Mouse (Mus musculus) heart, embryonic 15.5 days (tissue): ENCODE results near the gene Ythdf2. TPM values are rescaled to one million over a fixed set of nuclear protein-coding genes. Genes with fewer than 3 reads are reported as not detected.
"Not testable (repeated sequence)": the region's sequence is repeated elsewhere in the genome, so short reads cannot be mapped to it uniquely, and the experiment has no call there.

Experiments used
- ATAC-seq: fragments of 200-750 bp; cut with Nextera tagmentation; replicated peaks from 2 replicates; pipeline ENCODE4 v1.8.0; 2017; ENCODE audit warnings: low read depth, moderate TSS enrichment; ENCODE audit not compliant: insufficient number of reproducible peaks, insufficient read depth, low FRiP score
- H3K27ac ChIP-seq: fragments of 300-500 bp; sonication (generic); 2 replicates; pipeline ENCODE4 v1.5.1; 2015; ENCODE audit warnings: mild to moderate bottlenecking, inconsistent platforms
- H3K27me3 ChIP-seq: fragments of 300-500 bp; sonication (generic); 2 replicates; pipeline ENCODE4 v1.6.1; 2015; ENCODE audit warnings: inconsistent platforms
- H3K36me3 ChIP-seq: fragments of 300-500 bp; sonication (generic); 2 replicates; pipeline ENCODE4 v1.6.1; 2015; ENCODE audit warnings: mild to moderate bottlenecking, inconsistent platforms
- H3K4me1 ChIP-seq: fragments of 300-500 bp; sonication (generic); replicated peaks from 2 replicates; pipeline ENCODE4 v1.6.1; 2015; ENCODE audit warnings: inconsistent platforms
- H3K4me2 ChIP-seq: fragments of 300-500 bp; sonication (generic); 2 replicates; pipeline ENCODE4 v1.6.1; 2015; ENCODE audit warnings: inconsistent platforms, mild to moderate bottlenecking, moderate library complexity
- H3K4me3 ChIP-seq: fragments of 300-500 bp; sonication (generic); 2 replicates; pipeline ENCODE4 v1.5.1; 2015; ENCODE audit warnings: mild to moderate bottlenecking, inconsistent platforms
- H3K9ac ChIP-seq: fragments of 300-500 bp; sonication (generic); 2 replicates; pipeline ENCODE4 v1.6.1; 2015; ENCODE audit warnings: mild to moderate bottlenecking, inconsistent platforms
- H3K9me3 ChIP-seq: fragments of 300-500 bp; sonication (generic); replicated peaks from 2 replicates; pipeline ENCODE4 v1.6.1; 2016; ENCODE audit warnings: inconsistent platforms
- WGBS: fragments of 180-500 bp; shearing (Covaris S2); methylation state at CpG from one replicate; pipeline ENCODE4 v1.1.7; 2015; ENCODE audit warnings: mixed read lengths; 5-methylcytosine and 5-hydroxymethylcytosine counted together
- polyA plus RNA-seq: library from polyadenylated mRNA; unstranded; fragments of >200 nt; fragmentation: Nextera tagmentation; extraction: Ambion mirVana; gene quantifications from 2 replicates; pipeline ENCODE4 v1.2.1, GENCODE M21; 2015

The Ythdf2 gene
- polyA plus RNA-seq, 1 experiment from 2014 or later: 57.8 TPM

DNA sequence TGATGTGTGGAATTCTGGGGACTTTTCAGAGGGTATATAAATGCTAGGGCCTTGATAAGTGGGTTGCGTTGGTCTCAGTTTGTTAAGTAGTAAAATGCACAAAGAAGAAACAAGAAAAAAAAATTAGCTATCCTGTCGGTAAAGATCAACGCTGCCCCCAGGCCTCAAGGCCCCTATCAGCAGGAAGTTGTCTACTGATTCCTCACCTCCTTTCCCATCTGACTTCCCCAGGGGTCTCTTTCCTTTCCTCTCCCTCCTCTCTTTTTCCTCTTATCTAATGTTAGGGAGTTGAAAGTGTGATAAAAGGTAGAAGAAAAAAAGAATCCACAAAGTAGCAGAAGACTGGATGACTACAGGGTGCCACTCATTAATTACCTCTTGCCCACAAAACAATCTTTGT lies 28.3 kb upstream of the Ythdf2 start:
- ATAC-seq: no peak
- no peaks in the 10 kb centered on the region for H3K9me3 ChIP-seq
- no peaks in the 10 kb centered on the region for H3K27me3 ChIP-seq
- 58% methylated on average over 3 of the region's 3 CpGs for WGBS
- H3K4me3 ChIP-seq: no peak overlapping the region
- no peak overlapping the region for H3K9ac ChIP-seq
- no peaks in the 10 kb centered on the region for H3K4me1 ChIP-seq
- H3K27ac ChIP-seq: no peak overlapping the region
- H3K36me3 ChIP-seq: peaks cover 71% of the 10 kb centered on the region
- no peak overlapping the region for H3K4me2 ChIP-seq

DNA sequence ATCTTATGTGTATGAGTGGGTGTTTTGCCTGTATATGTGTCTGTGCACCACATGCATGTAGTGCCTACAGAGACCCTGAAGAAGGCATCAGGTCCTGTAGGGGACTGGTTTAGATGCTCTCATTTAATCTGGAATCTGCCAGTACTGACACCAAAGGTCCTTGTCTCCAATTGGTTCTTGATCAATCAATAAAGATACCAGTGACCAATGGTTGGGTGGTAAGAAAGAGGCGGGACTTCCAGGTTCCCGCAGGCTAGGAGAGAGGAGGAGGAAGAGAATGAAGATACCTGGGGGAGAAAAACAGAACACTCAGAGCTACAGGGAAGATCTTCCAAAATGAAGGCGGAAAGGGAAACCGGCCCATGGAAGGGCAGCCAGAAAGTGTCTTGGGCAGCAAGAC lies 26.3 kb upstream of the Ythdf2 start:
- Histone ChIP-seq H3K4me3 (no peak overlapping the region), H3K9ac (no peak overlapping the region), H3K27me3 (no peaks in the 10 kb centered on the region), H3K9me3 (no peaks in the 10 kb centered on the region), H3K27ac (no peak overlapping the region), H3K36me3 (peaks cover 81% of the 10 kb centered on the region), H3K4me2 (no peak overlapping the region), H3K4me1 (no peaks in the 10 kb centered on the region)
- ATAC-seq: no peak
- 91% methylated on average over 4 of the region's 4 CpGs for WGBS

DNA sequence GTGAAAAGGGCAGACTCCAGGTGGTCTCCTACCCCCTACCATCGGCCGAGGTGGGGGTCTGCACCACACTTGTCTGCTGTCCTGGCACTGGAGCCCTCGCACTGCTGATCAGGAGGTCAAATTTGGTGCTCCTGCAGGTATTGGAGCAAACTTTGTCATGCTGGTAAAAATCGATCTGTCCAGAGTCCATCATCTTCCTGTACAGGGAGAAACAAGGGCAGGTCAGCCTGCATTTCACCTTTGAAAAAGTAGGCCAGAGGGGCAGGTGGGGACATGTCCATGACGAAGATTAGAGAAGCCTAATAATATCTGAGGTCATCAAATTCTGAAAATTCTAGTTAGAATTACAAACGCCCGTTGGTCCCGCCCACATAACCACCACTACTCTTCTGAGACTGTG lies 22.6 kb upstream of the Ythdf2 start:
- Histone ChIP-seq H3K9ac (no peak overlapping the region), H3K27ac (no peak overlapping the region), H3K4me2 (no peak overlapping the region), H3K4me3 (no peak overlapping the region), H3K9me3 (no peaks in the 10 kb centered on the region), H3K4me1 (no peaks in the 10 kb centered on the region), H3K27me3 (no peaks in the 10 kb centered on the region), H3K36me3 (peaks cover 82% of the 10 kb centered on the region)
- 87% methylated on average over 8 of the region's 8 CpGs for WGBS
- no peak for ATAC-seq

DNA sequence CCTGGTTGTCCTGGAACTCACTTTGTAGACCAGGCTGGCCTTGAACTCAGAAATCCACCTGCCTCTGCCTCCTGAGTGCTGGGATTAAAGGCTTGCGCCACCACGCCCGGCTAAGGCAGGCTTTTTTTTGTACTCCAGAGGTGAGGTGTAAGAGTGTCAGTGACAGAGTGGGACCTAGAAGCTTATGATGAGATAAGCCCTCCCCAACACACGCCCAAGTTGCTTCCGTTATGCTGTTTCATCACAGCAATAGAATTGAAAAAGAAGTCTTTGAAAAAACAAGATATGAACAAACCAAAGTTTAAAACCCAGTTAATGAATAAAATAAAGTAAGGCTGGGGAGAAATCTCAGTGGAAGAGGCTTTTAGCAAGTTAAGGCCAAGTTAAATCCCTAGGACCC lies 18.3 kb upstream of the Ythdf2 start:
- Histone ChIP-seq H3K4me3 (no peak overlapping the region), H3K27me3 (no peaks in the 10 kb centered on the region), H3K4me2 (no peak overlapping the region), H3K9ac (no peak overlapping the region), H3K4me1 (no peaks in the 10 kb centered on the region), H3K36me3 (peaks cover 89% of the 10 kb centered on the region), H3K9me3 (no peaks in the 10 kb centered on the region), H3K27ac (no peak overlapping the region)
- 90% methylated on average over 5 of the region's 5 CpGs for WGBS
- no peak for ATAC-seq

DNA sequence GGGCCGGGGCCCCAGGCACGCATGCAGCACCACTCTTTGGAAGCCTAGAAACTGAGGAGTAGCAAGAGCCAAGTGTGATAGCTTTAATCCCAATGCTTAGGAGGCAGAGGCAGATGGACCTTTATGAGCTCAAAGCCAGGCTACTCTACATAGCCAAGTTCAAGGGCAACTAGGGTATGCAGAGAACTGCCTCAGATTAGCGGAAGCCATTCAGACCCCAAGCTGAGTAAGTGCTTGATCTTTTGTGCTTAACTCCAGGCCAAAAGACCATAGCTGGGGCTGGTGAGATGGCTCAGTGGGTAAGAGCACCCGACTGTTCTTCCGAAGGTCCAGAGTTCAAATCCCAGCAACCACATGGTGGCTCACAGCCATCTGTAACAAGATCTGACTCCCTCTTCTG lies 9.9 kb upstream of the Ythdf2 start:
- WGBS: 94% methylated on average over 5 of the region's 5 CpGs

DNA sequence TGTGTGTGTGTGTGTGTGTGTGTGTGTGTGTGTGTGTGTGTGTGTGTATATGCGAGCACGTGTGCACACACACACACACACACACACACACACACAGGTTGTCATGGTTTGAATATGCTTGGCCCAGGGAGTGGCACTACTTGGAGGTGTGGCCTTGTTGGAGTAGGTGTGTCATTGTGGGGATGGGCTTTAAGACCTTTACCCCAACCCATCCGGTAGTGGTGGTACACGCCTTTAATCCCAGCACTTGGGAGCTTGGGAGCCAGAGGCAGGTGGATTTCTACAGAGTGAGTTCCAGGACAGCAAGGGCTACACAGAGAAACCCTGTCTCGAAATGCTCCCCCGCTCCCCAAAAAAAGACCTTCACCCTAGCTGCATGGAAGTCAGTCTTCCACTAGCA lies 6.3 kb upstream of the Ythdf2 start:
- not testable (repeated sequence) for H3K27ac ChIP-seq
- whole genome bisulfite sequencing: 87% methylated on average over 6 of the region's 6 CpGs

More for the DNA sequence above, 9.9 kb upstream of the Ythdf2 start:
- ATAC-seq, H3K9ac ChIP-seq, H3K27ac ChIP-seq, H3K4me1 ChIP-seq, H3K27me3 ChIP-seq, H3K4me3 ChIP-seq, H3K9me3 ChIP-seq, H3K4me2 ChIP-seq: not testable (repeated sequence)
- H3K36me3 ChIP-seq: peaks cover 24% of the 10 kb centered on the region

DNA sequence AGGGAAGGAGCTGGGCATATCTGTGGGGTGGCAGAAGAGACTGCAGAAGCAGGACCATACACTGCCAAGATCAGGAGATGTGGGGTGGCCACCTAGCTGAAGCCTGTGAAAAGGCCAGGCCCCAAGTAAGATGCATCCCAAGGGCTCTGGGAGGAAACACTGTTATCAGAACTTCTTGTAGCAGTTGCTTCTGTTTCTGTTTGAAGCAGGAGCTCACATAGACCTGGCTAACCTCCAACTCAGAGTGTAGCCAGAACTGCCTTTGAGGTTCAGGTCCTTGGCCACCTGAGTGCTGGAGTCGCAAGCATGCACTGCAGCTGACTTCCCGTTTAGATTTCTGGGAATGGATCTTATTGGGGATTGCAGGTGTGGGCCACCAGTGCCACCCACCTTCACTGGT lies 5.7 kb upstream of the Ythdf2 start:
- peaks cover 3% of the 10 kb centered on the region; the same call in 1 of the 2 replicates for H3K36me3 ChIP-seq
- no peak overlapping the region for H3K4me2 ChIP-seq
- no peaks in the 10 kb centered on the region for H3K9me3 ChIP-seq
- H3K9ac ChIP-seq: no peak overlapping the region
- H3K27me3 ChIP-seq: no peaks in the 10 kb centered on the region
- H3K4me1 ChIP-seq: peaks cover 5% of the 10 kb centered on the region
- no peak overlapping the region for H3K27ac ChIP-seq
- no peak overlapping the region for H3K4me3 ChIP-seq
- no peak for ATAC-seq
- WGBS: 57% methylated on average over 2 of the region's 2 CpGs

More for the DNA sequence above, 6.3 kb upstream of the Ythdf2 start:
- not testable (repeated sequence) for H3K36me3 ChIP-seq, H3K9ac ChIP-seq, ATAC-seq, H3K4me1 ChIP-seq, H3K4me3 ChIP-seq, H3K9me3 ChIP-seq, H3K4me2 ChIP-seq, H3K27me3 ChIP-seq

DNA sequence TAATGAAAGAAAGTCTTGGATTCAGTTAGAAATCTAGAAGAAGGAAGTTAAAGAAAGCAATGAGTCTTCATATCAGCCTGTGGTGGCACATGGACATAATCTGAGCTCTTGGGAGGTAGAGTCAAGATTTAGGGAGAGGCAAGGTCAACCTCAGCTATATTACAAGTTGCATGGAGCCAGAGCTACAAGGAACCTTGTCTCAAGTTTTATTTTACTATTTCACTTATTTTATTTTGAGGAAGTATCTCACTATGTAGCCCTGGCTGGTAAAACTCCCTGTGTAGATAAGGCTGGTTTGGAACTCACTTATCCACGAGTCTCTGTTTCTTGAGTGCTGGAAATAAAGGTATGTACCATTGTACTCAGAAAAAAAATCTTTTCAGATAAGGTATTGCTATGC lies 4.5 kb upstream of the Ythdf2 start:
- Histone ChIP-seq H3K27ac (no peak overlapping the region), H3K27me3 (no peaks in the 10 kb centered on the region), H3K4me3 (no peak overlapping the region), H3K36me3 (no peaks in the 10 kb centered on the region), H3K4me1 (peaks cover 8% of the 10 kb centered on the region), H3K9me3 (no peaks in the 10 kb centered on the region), H3K4me2 (no peak overlapping the region), H3K9ac (no peak overlapping the region)
- 28% methylated on average over 1 of the region's 1 CpGs for WGBS
- ATAC-seq: no peak

DNA sequence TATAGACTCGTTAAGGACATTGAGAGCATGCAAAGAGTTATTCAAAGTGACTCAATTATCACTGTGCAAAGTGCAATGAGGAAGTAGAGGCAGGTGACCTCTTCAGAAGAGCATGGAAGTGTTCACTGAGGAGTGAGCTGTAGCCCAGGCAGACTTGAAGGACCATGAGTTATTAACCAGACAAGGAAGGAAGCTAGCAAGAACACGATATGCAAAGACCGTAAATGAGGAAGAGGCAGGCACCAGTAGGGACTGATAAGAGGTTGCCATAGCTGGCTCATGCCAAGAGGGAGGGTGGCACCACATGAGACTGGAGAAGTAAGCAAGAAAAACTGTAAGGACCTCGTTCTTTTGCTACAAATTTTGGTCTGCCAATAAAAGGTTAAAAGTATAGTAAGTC lies 2.7 kb upstream of the Ythdf2 start:
- no peak overlapping the region for H3K27ac ChIP-seq
- 51% methylated on average over 4 of the region's 4 CpGs for WGBS
- H3K4me2 ChIP-seq: no peak overlapping the region
- H3K4me3 ChIP-seq: no peak overlapping the region
- no peak overlapping the region for H3K9ac ChIP-seq
- H3K9me3 ChIP-seq: no peaks in the 10 kb centered on the region
- no peak for ATAC-seq
- H3K4me1 ChIP-seq: peaks cover 18% of the 10 kb centered on the region
- no peaks in the 10 kb centered on the region for H3K36me3 ChIP-seq
- H3K27me3 ChIP-seq: no peaks in the 10 kb centered on the region

DNA sequence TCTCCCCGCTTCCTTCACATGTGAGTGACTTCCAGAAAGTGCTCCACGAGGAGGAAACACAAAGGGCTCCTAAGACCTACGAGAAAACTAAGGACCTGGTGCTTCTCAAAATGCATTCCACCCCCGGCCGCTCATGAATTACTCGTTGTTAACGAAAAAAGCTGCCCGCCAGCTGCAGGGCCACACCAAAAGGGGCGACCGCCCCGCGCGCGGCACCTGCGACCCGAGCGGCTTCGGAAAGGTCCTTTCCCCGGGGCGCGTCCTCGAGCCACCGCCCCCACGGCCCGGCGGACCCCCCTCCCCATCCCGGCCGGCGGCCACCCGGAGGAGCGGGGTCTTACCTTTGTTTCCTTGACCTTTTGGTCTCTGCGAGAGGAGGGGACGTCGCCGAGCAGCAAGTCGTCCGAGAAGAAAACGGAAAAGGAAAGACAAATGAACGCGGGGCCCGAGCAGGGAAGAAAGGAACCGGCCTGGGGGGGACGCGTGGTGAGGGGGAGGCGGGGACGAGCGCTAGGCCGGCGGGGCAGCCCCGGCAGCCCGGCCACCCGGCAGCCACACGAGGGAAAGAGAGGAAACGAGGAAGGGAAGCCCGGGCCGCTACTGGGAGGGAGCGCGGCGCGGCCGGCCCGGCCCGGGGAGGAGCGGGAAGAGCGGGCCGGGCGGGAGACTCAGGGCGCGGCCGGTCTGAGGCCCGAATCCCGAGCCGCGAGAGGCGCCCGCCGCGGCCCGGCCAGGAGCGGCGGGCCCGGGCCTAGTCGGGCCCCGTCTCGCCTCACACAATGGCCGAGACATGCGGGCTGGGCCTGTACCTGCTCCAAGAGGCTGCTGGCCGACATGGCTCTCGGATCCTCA lies 786 bp downstream of the Ythdf2 start:
- Histone ChIP-seq H3K36me3 (peaks cover 23% of the 10 kb centered on the region), H3K4me1 (peaks cover 22% of the 10 kb centered on the region), H3K9ac (peak overlapping the region; percentile 94), H3K27me3 (no peaks in the 10 kb centered on the region), H3K4me2 (peak overlapping the region; percentile 81), H3K27ac (peak overlapping the region; percentile 90), H3K9me3 (no peaks in the 10 kb centered on the region), H3K4me3 (peak overlapping the region; percentile 77)
- WGBS: under 1% methylated on average over 83 of the region's 89 CpGs
- peak; percentile 69 for ATAC-seq

DNA sequence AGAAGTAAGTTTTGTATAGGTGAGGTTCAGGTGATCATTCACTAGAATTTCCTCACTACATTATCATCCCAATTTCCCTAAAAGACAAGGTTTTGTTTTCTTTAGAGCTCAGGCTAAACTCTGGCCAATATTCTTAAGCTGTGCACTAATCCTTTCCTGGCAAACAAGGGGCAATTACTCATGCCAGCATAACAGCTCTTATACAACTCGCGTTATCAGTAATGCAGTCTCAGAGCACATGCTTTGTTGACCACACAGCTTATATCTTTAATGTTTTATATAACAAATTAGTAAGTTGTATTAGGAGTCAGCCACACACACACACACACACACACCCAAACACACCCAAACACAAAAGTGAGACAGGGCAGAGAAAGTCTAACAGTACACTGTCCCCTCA lies 1.8 kb downstream of the Ythdf2 start:
- peak overlapping the region; percentile 90; the same call in 1 of the 2 replicates for H3K27ac ChIP-seq
- no peak for ATAC-seq
- peak overlapping the region; percentile 94 for H3K9ac ChIP-seq
- H3K36me3 ChIP-seq: peaks cover 33% of the 10 kb centered on the region
- H3K4me1 ChIP-seq: peaks cover 22% of the 10 kb centered on the region
- no peaks in the 10 kb centered on the region for H3K9me3 ChIP-seq
- H3K4me3 ChIP-seq: peak overlapping the region; percentile 77
- WGBS: 29% methylated on average over 2 of the region's 2 CpGs
- no peaks in the 10 kb centered on the region for H3K27me3 ChIP-seq
- peak overlapping the region; percentile 81 for H3K4me2 ChIP-seq

DNA sequence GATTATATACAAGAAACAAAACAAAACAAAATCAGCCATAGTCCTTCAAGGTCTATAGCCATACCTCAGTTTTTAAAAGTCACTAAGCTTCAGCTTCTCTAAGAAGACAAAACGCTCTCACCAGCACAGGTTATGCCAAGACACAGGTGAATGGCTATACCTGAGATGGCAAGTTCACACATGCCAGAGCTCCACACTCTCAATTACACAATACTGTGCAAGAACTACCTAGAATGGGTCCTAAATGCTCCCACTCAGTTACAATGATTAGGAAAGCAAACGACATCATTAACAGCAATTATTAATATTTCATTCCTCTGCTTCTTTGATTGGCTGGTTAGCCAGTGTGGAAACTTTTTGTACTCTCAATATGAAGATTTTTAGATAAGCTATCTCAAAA lies 2.8 kb downstream of the Ythdf2 start:
- H3K27me3 ChIP-seq: no peaks in the 10 kb centered on the region

More for the DNA sequence above, 2.8 kb downstream of the Ythdf2 start:
- Histone ChIP-seq H3K4me3 (no peak overlapping the region), H3K4me2 (peak overlapping the region; percentile 13; the same call in 1 of the 2 replicates), H3K9ac (no peak overlapping the region), H3K36me3 (peaks cover 44% of the 10 kb centered on the region), H3K27ac (no peak overlapping the region), H3K9me3 (no peaks in the 10 kb centered on the region), H3K4me1 (peaks cover 25% of the 10 kb centered on the region)
- WGBS: 84% methylated on average over 2 of the region's 2 CpGs
- ATAC-seq: no peak
